Mouse (Mus musculus) liver, adult 2 months (tissue): ENCODE data around the gene Cog7. TPM values are rescaled to one million over a fixed set of nuclear protein-coding genes. Genes with fewer than 3 reads are reported as not detected.

Source experiments
- DNase-seq: peaks from one replicate; pipeline ENCODE4 v3.0.0-alpha.2; 2011; ENCODE audit warnings: low read depth, low spot score; ENCODE audit errors: extremely low read depth
- H3K27ac ChIP-seq: fragments of 200-500 bp; replicated peaks from 2 replicates; pipeline ENCODE4 v1.5.1; 2012; ENCODE audit warnings: low read depth, mild to moderate bottlenecking, control low read depth, inconsistent platforms, low read length; ENCODE audit not compliant: insufficient read depth
- H3K27me3 ChIP-seq: fragments of 200-500 bp; 2 replicates; pipeline ENCODE4 v1.6.1; 2012; ENCODE audit warnings: mild to moderate bottlenecking, moderate library complexity, low read length, inconsistent platforms; ENCODE audit not compliant: control insufficient read depth, insufficient read depth
- H3K36me3 ChIP-seq: fragments of 200-500 bp; 2 replicates; pipeline ENCODE4 v1.6.1; 2012; ENCODE audit warnings: low read length, inconsistent platforms; ENCODE audit not compliant: control insufficient read depth, insufficient read depth
- H3K4me1 ChIP-seq: fragments of 200-500 bp; 2 replicates; pipeline ENCODE4 v1.6.1; 2011; ENCODE audit warnings: low read length; ENCODE audit not compliant: control insufficient read depth, insufficient read depth
- H3K4me3 ChIP-seq: fragments of 200-500 bp; 2 replicates; pipeline ENCODE4 v1.5.1; 2011; ENCODE audit warnings: low read depth, mild to moderate bottlenecking, control low read depth, low read length, moderate library complexity; ENCODE audit not compliant: insufficient read depth
- H3K79me2 ChIP-seq: fragments of 200-500 bp; 2 replicates; pipeline ENCODE4 v1.6.1; 2012; ENCODE audit warnings: inconsistent platforms, mild to moderate bottlenecking, low read length, moderate library complexity; ENCODE audit not compliant: control insufficient read depth, insufficient read depth
- H3K9ac ChIP-seq: fragments of 200-500 bp; 2 replicates; pipeline ENCODE4 v1.6.1; 2012; ENCODE audit warnings: low read depth, mild to moderate bottlenecking, control low read depth, inconsistent platforms, low read length
- CTCF ChIP-seq: fragments of 200-500 bp; IDR thresholded peaks from 2 replicates; pipeline ENCODE4 v1.5.1; 2011; ENCODE audit warnings: low read depth, low read length, control low read depth
- POLR2A ChIP-seq: fragments of 200-500 bp; IDR thresholded peaks from 2 replicates; pipeline ENCODE4 v1.6.1; 2011; ENCODE audit warnings: low read length, control low read depth; ENCODE audit not compliant: insufficient read depth; ENCODE audit errors: extremely low read depth
- WGBS: fragments of 180-500 bp; shearing (Covaris S2); methylation state at CpG from one replicate; pipeline ENCODE4 v1.1.7; 2018; 5-methylcytosine and 5-hydroxymethylcytosine counted together
- polyA plus RNA-seq: library from polyadenylated mRNA; depleted of rRNA; stranded (reverse); fragments of >200 nt; gene quantifications from 2 replicates; pipeline ENCODE4 v1.2.3, GENCODE M21; 2012
- total RNA-seq: library from RNA; depleted of rRNA; stranded (reverse); fragments of >200 nt; gene quantifications from 2 replicates; pipeline ENCODE4 v1.2.3, GENCODE M21; 2014

The Cog7 gene
- total and polyA plus RNA-seq, 2 experiments = 15.4 to 15.6 TPM

DNA sequence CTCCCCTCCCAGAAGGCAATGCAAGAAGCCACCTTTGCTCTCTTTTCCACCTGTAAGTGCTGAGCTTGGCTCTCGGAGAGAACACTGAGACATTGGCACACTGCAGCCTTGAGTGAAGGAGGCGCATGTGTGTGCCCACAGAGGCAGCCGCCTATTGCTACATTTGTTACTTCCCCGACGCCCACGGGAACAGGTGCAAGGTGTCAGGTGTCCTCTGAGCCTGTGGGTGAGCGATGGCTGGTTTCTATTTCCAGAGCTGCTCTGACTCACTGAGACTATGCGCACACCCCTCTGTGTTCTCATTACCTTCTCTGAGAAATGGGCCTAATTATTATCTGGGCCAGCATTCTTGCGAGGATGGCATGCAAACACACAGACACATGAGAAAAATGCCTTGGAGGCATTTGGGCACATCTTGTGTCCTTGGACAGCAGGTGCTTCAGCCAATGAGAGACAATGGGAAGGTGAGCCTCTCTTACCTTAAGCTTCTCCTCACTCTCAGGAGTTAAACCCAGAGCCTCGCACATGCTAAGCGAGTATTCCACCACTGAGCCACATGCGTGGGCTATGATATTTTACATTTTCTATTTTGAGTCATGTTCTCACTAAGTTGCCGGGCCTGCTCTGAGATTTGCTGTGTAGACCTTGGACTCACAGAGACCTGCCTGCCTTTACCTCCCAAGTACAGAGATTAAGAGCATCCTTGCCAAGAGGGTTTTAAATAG lies 90.7 kb downstream of the Cog7 start:
- Histone ChIP-seq H3K9ac (no peak overlapping the region), H3K27ac (no peak overlapping the region), H3K27me3 (no peaks in the 10 kb centered on the region), H3K4me3 (no peak overlapping the region), H3K79me2 (no peaks in the 10 kb centered on the region), H3K36me3 (no peaks in the 10 kb centered on the region), H3K4me1 (no peaks in the 10 kb centered on the region)
- WGBS = 88% methylated on average over 13 of the region's 13 CpGs
- TF ChIP-seq POLR2A (no peak), CTCF (no peak)
- DNase-seq = no peak

DNA sequence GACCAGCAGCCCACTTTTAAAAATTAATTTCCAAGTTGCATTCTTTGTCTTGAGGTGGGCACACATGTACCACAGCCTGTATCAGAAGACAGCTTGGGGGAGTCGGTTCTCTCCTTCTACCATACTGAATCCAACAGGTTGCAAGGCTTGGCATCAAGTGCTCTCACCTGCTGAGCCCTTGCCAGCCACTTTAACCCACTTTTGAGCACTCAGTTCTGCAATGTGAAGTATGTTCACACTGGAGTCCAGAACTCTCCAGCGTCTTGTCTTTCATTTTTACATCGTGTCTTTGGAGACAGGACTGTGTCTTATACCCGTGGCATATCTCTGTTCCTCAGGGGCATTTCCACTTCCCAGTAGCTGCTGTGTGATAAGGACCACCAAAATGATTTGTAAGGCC lies 101.3 kb downstream of the Cog7 start:
- Histone ChIP-seq H3K27me3 (no peaks in the 10 kb centered on the region; the same call in 1 of the 2 replicates), H3K36me3 (no peaks in the 10 kb centered on the region), H3K27ac (no peak overlapping the region), H3K4me3 (no peak overlapping the region), H3K4me1 (no peaks in the 10 kb centered on the region), H3K9ac (no peak overlapping the region), H3K79me2 (no peaks in the 10 kb centered on the region)
- WGBS = 82% methylated on average over 4 of the region's 4 CpGs
- TF ChIP-seq POLR2A (no peak), CTCF (no peak)
- no peak for DNase-seq

DNA sequence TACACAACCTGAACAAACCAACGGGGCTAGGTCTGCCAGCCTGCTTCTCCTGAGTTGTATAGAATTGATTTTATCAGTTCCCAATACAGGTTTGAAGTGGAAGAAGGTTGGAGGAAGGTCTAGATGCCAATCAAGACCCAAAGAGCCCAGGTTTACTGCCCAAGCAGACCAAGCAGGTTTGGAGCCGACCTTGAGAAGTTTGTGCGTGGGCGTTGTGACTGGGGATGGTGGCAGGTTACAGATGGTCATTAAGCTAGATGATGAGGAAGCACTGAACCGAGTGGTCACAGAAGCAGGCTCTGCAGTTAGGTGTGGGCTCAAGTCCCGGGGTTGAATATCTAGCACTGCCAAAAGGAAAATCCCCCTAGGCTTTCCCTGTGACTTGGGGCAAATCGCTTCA lies 106.7 kb downstream of the Cog7 start:
- no peak overlapping the region for H3K27ac ChIP-seq
- no peak for DNase-seq
- H3K36me3 ChIP-seq = no peaks in the 10 kb centered on the region
- no peaks in the 10 kb centered on the region for H3K4me1 ChIP-seq
- H3K79me2 ChIP-seq = no peaks in the 10 kb centered on the region
- 84% methylated on average over 7 of the region's 7 CpGs for WGBS
- TF ChIP-seq CTCF (no peak), POLR2A (no peak)
- no peak overlapping the region for H3K4me3 ChIP-seq
- no peak overlapping the region for H3K9ac ChIP-seq
- no peaks in the 10 kb centered on the region for H3K27me3 ChIP-seq

DNA sequence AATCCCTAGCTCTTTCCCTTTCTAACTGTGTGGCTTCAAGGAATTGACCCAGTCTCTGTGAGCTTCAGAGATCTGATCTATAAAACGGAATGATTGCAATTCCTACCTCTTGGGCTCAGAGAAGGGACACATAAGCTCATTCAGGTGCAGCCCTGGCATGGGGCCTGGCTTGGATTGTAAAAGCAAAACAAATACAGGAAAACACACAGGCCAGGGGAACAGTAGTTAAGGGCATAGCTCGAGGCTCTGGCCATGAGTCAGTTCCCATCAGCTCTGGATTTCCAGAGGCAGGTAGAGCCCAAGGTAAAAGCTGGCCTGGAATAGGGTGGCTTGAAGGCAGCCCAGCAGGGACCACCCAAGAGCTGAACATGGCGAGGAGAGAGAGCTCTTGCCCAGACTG lies 107.5 kb downstream of the Cog7 start:
- H3K4me3 ChIP-seq = no peak overlapping the region
- no peaks in the 10 kb centered on the region for H3K4me1 ChIP-seq
- H3K27me3 ChIP-seq = no peaks in the 10 kb centered on the region
- no peak overlapping the region for H3K9ac ChIP-seq
- DNase-seq = no peak
- H3K36me3 ChIP-seq = no peaks in the 10 kb centered on the region
- TF ChIP-seq POLR2A (no peak), CTCF (no peak)
- no peaks in the 10 kb centered on the region for H3K79me2 ChIP-seq
- H3K27ac ChIP-seq = no peak overlapping the region
- 31% methylated on average over 3 of the region's 3 CpGs for WGBS

DNA sequence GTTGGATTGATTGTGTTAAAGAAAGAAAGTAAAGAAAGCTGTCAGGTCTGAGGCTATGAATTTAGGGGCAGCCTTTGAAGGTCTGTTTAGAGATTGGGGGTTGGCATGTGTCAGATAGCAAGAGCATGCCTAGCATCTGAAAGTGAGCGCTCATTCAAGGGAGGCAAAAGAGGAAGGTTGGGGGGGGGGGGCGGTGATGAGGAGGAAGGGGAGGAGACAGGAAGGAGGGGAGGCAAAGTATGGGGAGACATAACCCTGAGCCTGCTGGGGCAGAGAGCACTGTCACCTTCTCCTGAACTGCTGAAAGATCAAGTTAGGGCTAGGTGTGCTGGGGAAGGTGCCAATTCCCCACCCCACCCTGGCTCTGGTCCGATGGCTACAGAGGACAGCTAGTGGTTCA lies 109.9 kb downstream of the Cog7 start:
- Histone ChIP-seq H3K27me3 (no peaks in the 10 kb centered on the region), H3K36me3 (no peaks in the 10 kb centered on the region), H3K79me2 (no peaks in the 10 kb centered on the region), H3K4me1 (no peaks in the 10 kb centered on the region), H3K4me3 (no peak overlapping the region), H3K27ac (no peak overlapping the region), H3K9ac (no peak overlapping the region)
- no peak for DNase-seq
- WGBS = 80% methylated on average over 3 of the region's 3 CpGs
- TF ChIP-seq POLR2A (no peak), CTCF (no peak)

DNA sequence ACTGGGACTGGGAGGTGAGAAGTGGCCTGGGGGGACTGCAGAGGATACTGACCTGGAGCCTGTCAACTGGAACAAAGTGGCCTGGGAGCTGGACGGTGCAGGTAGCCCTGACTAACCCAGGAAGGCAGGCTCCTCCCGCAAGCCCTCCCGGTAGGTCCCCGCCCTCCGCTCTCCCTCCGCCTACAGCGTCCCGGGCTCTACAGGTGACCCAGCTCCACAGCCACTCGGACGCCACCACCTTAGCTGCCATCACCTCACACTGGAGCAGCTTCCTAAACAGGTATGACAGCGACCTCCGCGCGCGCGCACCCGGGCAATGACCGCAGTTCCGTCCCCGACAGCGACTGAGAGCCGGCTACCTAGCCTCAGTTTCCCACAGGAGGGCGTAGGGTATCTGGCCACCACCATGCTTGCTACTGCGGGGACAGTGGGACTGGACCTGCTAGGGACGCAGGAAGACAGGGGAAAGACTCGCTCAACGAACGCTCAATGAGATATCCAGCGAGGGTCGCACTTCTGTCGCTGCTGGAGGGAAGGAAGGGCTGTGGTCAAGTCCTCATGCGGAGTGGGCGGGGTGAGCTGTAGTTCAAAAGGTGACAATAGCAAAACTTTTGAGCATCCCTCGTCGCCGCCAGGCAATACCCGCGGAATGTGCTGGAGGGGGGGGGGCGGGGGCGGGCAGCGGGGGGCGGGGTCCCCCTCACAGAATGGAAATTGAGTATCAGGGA lies 116.5 kb downstream of the Cog7 start, which contains the start of gene Scnn1b:
Scnn1b (plus strand) TSS at position 181 of the 728 bp plus-strand sequence.
- H3K4me1 ChIP-seq = no peaks in the 10 kb centered on the region
- no peaks in the 10 kb centered on the region for H3K36me3 ChIP-seq
- H3K9ac ChIP-seq = no peak within 1 kb of the TSS
- peaks cover 11% of the 10 kb centered on the region; the same call in 1 of the 2 replicates for H3K27me3 ChIP-seq
- H3K4me3 ChIP-seq = no peak within 1 kb of the TSS
- DNase-seq = no peak
- H3K79me2 ChIP-seq = no peaks in the 10 kb centered on the region
- WGBS = 4% methylated on average over 42 of the region's 42 CpGs
- H3K27ac ChIP-seq = no peak within 1 kb of the TSS
- TF ChIP-seq POLR2A = no peak
- TF ChIP-seq CTCF = no peak
